Mouse (Mus musculus) embryonic stem cell, embryonic (primary cell): ENCODE measurements around the gene Rps17.

Experiments
- CTCF ChIA-PET, 4 experiments: fragments of 300-600 bp in 2 of 4; fragments of 350-600 bp in 2 of 4; sonication (Branson Sonifier 250); formaldehyde crosslinking; loops; one replicate each; lab custom pipeline; 2022; ENCODE audit warnings: inconsistent platforms in 2 of 4; lab: Charles Lee
- POLR2A ChIA-PET, 4 experiments: fragments of 300-600 bp in 2 of 4; fragments of 350-600 bp in 2 of 4; sonication (Branson Sonifier 250); formaldehyde crosslinking; loops; one replicate each; lab custom pipeline; 2022; ENCODE audit warnings: antibody characterized with exemption in 4 of 4, inconsistent platforms in 1 of 4; lab: Charles Lee

The Rps17 gene

DNA sequence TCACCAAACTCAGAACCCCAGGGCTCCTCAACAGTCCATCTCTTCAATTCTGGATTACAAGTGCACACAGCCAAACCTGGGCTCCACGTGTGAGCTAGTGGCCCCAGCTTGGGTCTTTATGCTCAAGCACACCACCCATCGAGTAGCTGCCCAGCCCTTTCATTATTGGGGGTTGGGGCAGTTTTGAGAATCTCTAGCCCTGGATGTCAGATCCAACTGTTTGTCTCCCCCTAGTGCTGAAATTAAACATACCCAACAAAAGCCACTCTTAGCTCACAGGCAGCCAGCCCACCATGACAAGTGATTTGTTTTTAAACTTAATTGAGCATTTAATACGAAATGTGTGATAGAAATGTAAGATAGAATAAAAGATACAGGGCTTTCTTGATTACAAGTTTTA is 3.5 kb downstream of the Rps17 start:
- CTCF ChIA-PET, result interaction anchor here in 3 of 4 experiments (0.6 to 1.9 kb wide), 11 partner anchors 8 to 595 kb away, joined by 3 to 6 read pairs (median 3); partner anchors contain the start of gene Ap3b2 (in 1 of the 3)
- POLR2A ChIA-PET, result interaction anchor here (0.6 to 10.7 kb wide), 61 partner anchors 9 to 783 kb away, joined by 3 to 190 read pairs (median 4); partner anchors contain the start of genes Pde8a (in 2 of the 4), Ramac (in 2 of the 4), Whamm (in 1 of the 4) and Zscan2 (in 1 of the 4)

DNA sequence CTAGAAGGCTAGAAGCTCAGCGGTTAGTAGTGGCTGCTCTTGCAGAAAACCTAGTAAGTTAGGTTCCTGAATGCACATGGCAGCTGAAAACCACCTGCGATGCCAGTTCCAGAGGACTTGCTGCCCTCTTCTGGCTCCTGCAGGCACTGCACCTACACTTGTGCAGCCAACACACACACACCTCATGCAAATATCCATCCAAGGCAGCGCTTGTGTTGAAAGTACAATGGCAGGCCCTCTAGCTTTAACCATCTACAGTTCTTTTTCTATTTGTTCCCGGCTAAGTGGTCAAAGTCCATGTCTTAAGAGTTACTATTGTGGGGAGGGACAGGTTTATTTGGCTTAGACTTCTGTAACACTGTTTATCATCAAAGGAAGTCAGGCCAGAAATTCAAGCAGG is 5.3 kb downstream of the Rps17 start:
- POLR2A ChIA-PET, result interaction anchor here (0.6 to 10.7 kb wide), 43 partner anchors 8 to 507 kb away, joined by 3 to 190 read pairs (median 4); partner anchors contain the start of genes Pde8a (in 2 of the 4) and Whamm (in 1 of the 4)
- CTCF ChIA-PET, result interaction anchor here (0.6 to 3.6 kb wide), 15 partner anchors 9 to 610 kb away, joined by 3 to 19 read pairs (median 5); no protein-coding TSS in a partner anchor

DNA sequence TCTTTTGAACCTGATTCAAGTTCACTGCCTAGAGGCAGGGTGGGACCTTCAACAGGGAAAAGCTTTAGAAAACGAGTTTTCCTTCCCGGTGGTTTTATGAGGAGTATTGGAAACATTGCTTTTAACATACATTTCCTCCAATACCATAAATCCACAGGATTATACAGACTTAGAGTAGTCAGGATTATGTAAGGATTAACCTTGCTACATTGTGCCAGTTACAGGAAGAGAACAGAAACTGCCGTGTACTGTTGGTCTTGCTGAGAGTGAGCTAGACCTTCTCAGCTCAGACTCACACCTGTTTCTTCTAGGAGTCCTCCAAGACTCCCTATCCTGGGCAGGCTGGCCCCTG is 6.6 kb downstream of the Rps17 start:
- POLR2A ChIA-PET, result interaction anchor here (0.7 to 10.7 kb wide), 36 partner anchors 7 to 450 kb away, joined by 3 to 190 read pairs (median 4); partner anchors contain the start of genes Pde8a (in 2 of the 4), Ap3b2 (in 1 of the 4) and Whamm (in 1 of the 4)
- CTCF ChIA-PET, result interaction anchor here in 3 of 4 experiments (0.8 to 3.6 kb wide), 12 partner anchors 8 to 481 kb away, joined by 3 to 19 read pairs (median 5); partner anchors contain the start of gene Zscan2 (in 1 of the 3)

DNA sequence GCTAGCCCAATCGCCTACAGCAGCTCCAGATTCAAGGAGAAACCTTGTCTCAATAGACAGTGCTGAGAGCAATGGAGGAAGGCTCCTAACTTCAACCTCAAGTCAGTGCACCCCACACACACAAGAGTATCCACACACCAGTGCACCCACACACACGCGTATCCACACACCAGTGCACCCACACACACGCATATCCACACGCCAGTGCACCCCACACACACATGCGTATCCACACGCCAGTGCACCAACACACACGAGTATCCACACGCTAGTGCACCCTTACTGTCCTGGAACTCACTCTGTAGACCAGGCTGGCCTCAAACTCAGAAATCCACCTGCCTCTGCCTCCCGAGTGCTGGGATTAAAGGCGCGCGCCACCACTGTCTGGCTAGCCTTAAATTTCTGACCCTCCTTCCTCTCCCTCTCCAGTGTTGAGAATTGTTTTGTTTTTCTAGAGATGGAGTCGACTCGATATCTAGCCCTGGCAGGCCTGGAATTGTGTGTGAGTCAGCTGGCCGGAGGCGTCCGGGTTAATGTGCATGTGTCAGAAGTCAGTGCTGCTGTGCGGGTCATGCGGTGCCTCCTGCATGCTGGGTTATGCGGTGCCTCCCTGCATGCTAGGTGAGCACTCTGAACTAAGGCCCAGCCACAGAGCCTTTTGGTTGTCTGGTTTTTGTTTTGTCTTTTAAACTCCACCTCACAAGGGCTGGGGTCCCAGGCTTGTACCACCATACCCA is 7.1 kb downstream of the Rps17 start:
- CTCF ChIA-PET, result interaction anchor here in 3 of 4 experiments (1.1 to 3.6 kb wide), 7 partner anchors 171 to 481 kb away, joined by 3 to 19 read pairs (median 5); partner anchors contain the start of gene Zscan2 (in 1 of the 3)

DNA sequence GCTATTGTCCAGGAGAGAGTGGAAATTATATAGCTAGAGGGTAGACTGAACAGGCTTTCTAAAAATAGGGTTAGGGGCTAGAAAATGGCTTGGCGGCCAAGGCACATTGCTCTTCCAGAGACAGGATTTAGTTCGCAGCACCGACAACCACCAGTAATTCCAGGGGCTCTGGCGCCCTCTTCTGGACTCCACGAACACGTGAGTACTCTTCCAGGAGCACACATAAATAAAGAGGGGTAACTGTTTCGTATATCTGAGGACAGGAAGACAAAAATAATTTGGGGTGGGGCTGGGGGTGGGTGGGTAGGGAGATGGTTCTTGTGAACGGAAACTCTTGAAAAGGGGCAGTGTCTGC is 8.6 kb downstream of the Rps17 start:
- POLR2A ChIA-PET, result interaction anchor here (0.6 to 11.6 kb wide), 27 partner anchors 7 to 742 kb away, joined by 3 to 190 read pairs (median 4); partner anchors contain the start of genes Rps17 (in 2 of the 4) and Pde8a (in 1 of the 4)
- CTCF ChIA-PET, result interaction anchor here (0.6 to 4.0 kb wide), 13 partner anchors 9 to 479 kb away, joined by 3 to 44 read pairs (median 4); partner anchors contain the start of gene Rps17 (in 1 of the 4)

More for the DNA sequence above, 7.1 kb downstream of the Rps17 start:
- POLR2A ChIA-PET, result interaction anchor here in 3 of 4 experiments (0.5 to 10.7 kb wide), 27 partner anchors 6 to 448 kb away, joined by 3 to 190 read pairs (median 4); partner anchors contain the start of genes Pde8a (in 2 of the 3) and Ap3b2 (in 1 of the 3)

DNA sequence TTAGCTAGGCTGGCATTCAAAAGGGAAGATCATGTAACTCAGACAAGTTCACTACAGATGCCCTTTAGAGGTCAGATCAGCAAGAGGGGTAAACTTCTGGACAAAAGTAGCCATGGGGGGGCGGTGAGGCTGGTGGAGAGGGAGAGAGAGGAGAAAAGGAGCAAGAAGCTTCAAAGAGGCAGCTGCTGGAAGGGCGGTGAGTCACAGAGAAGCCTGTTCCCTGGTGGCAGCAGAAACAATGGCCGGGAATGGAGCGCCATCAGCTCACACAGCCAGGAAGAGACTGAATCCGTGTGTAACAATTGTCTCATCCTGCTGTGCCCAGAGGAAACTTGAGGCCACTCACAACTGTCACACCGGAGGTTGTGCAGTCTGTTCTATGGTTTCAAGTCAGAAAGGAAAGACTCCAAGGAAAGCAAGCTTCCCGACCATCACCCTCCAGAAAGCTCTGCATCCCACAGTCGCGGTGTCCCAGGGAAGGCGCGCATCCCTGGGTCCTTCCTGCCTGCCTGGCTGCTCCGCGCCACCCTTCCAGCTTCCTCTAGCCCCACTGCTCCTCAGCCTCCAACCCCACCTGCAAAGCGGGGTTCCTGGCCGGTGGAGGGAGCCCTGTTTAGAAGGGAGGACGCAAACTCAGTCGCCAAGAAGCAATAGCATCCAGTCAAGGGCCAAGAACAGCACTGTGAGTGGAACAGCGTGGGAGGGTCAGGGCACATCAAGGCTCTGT is 9.2 kb downstream of the Rps17 start:
- ChIA-PET POLR2A (interaction anchor here (0.6 to 11.6 kb wide), 42 partner anchors 8 to 742 kb away, joined by 3 to 190 read pairs (median 4); partner anchors contain the start of genes Rps17 (in 2 of the 4) and Pde8a (in 1 of the 4)), CTCF (interaction anchor here (0.5 to 4.0 kb wide), 24 partner anchors 9 to 1795 kb away, joined by 3 to 44 read pairs (median 4); partner anchors contain the start of gene Rps17 (in 2 of the 4))

DNA sequence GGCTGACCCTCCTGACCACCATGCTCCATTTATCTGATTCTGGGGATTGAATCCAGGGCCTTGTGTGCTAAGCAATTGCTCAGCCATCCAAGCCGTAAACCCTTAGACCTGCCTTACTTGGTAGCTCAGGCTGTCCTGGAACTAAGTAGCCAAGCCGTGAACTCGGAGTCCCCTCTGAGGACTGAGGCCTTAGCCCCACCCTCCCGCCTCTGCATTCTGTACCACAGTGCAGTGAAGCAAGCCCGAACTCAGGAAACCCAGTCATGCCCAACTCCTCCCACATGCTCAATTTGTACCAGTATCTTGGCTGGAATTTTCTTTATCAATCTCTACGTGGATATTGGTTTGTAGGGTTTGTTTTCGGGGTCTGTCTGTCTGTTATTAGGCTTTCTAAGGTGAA is 13.2 kb downstream of the Rps17 start:
- CTCF ChIA-PET, result interaction anchor here (0.5 to 2.2 kb wide), 7 partner anchors 7 to 643 kb away, joined by 3 to 13 read pairs (median 3); no protein-coding TSS in a partner anchor
- POLR2A ChIA-PET, result interaction anchor here (0.6 to 11.6 kb wide), 14 partner anchors 7 to 164 kb away, joined by 3 to 190 read pairs (median 4); partner anchors contain the start of genes Rps17 (in 2 of the 4) and Pde8a (in 1 of the 4)

DNA sequence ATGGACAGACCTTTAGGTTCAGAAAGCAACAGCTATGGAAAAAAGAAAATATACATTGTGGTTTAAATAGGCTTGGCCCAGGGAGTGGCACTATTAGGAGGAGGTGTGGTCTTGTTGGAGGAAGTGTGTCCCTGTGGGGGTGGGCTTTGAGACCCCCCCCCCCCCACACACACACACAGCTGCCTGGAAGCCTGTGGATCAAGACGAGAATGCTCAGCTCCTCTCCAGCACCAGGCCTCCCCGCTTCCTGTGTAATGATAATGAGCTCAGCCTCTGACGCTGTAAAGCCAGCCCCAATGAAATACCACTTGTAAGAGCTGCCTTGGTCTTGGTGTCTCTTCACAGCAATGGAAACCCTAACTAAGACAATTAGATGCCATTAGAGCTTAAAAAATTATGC is 14.3 kb downstream of the Rps17 start:
- POLR2A ChIA-PET, result interaction anchor here (0.6 to 11.6 kb wide), 37 partner anchors 8 to 648 kb away, joined by 3 to 190 read pairs (median 4); partner anchors contain the start of genes Rps17 (in 3 of the 4) and Pde8a (in 2 of the 4)
- CTCF ChIA-PET, result interaction anchor here in 3 of 4 experiments (0.6 to 2.2 kb wide), 15 partner anchors 8 to 1610 kb away, joined by 3 to 15 read pairs (median 3); no protein-coding TSS in a partner anchor

DNA sequence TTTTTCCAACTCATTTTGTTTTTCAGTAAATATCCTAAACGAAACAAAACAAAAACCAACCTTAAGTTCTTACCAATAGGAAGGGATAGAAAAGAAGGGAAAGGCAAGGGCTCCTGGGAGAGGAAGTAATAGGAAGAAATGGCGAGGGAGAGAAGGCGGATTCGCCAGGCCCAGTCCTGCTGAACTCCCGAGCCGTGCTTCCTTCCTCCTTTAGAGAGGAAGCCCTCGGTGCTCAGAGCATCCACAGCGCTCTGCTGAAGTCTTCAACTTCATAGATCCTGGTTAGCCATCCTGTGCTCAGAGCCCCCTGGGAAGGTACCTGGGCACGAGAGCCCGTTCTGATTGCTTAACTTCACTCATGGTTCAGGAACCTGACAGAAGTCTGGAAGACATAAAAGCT is 17.4 kb downstream of the Rps17 start:
- ChIA-PET CTCF (interaction anchor here in 1 of 4 experiments (1.3 to 2.3 kb wide), 2 partner anchors 145 to 161 kb away, joined by 4 to 10 read pairs; no protein-coding TSS in a partner anchor), POLR2A (interaction anchor here in 3 of 4 experiments (1.1 to 11.6 kb wide), 10 partner anchors 11 to 481 kb away, joined by 3 to 190 read pairs (median 4); partner anchors contain the start of gene Rps17 (in 2 of the 3))

DNA sequence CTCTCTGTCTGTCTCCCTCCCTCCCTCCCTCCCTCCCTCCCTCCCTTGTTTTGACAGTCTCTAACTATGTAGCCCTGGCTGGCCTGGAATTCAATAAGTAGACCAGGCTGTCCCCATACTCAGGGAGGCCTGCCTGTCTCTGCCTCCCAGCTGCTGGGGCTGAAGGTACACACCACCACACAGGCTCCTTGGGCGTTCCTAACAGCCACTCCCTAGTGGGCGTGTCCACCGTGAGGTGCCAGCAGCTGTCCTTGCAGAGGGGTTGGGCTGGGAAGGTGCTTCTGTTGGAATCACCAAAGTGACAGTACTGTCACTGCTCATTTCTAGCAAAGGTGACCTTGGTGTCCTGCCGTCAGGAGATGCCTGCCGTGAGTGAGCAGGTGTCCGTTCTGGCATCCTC is 18.2 kb downstream of the Rps17 start:
- ChIA-PET CTCF (interaction anchor here in 2 of 4 experiments (0.6 to 2.3 kb wide), 6 partner anchors 9 to 688 kb away, joined by 3 to 10 read pairs (median 4); no protein-coding TSS in a partner anchor), POLR2A (interaction anchor here (0.6 to 11.6 kb wide), 23 partner anchors 8 to 480 kb away, joined by 3 to 190 read pairs (median 3); partner anchors contain the start of gene Rps17 (in 2 of the 4))

DNA sequence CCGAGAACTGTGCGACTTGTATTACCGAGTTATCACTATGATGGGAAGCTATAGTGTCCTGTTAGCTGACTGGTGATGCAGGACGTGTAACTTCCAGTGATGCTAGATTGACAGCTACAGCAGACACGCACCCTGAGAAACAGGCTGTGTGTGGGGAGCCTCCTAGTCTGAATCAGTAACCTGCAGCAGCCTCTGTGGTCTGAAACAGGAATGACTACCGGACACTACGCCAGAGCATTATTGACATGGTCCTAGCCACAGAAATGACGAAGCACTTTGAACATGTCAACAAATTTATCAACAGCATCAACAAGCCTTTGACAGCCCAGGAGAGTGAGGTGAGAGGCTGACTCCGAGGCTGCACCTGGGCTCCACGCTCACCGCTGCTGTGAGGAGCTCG is 19.0 kb downstream of the Rps17 start:
- ChIA-PET CTCF (interaction anchor here in 2 of 4 experiments (0.6 to 2.3 kb wide), 5 partner anchors 10 to 687 kb away, joined by 3 to 10 read pairs (median 3); no protein-coding TSS in a partner anchor), POLR2A (interaction anchor here in 3 of 4 experiments (0.6 to 11.6 kb wide), 12 partner anchors 8 to 237 kb away, joined by 3 to 190 read pairs (median 3); partner anchors contain the start of gene Rps17 (in 2 of the 3))

DNA sequence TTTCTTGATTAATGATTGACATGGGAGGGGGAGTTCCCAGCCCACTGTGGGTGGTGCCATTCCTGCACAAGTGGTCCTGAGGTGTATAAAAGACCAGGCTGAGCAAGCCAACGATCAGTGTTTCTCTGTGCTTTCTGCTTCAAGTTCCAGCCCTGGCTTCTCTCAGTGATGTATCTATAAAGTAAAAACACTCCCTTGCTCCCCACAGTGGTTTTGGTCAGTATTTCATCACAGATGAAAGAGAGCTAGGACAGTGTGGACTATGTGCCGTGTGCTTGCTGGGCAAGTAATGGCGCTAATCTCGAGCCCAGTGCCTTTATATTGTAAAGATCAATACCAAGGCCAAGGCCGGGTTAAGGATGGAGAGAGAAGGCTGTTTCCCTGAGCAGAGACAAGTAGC is 23.3 kb downstream of the Rps17 start:
- POLR2A ChIA-PET, result interaction anchor here in 3 of 4 experiments (0.6 to 4.7 kb wide), 9 partner anchors 9 to 229 kb away, joined by 3 to 48 read pairs (median 5); partner anchors contain the start of gene Rps17 (in 1 of the 3)

DNA sequence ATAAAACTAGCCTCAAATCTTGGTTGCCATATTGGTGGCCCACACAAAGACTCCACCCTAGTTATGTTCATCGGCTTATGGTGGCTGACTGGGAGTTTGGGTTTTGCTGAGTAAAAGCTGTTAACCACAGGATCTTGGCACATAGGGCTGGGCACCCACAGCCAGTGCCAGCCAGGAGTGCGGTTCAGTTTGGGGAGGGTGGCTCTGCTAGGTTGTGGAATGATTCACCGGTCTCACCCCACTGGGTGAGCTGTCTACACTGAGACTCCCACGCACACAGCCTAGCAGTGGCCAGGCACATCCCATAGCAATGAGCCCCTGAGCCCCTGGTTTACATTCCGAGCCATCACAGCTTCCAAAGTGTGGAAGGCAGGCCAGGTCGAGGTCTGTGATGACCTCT is 25.3 kb downstream of the Rps17 start:
- ChIA-PET CTCF (no interaction called here), POLR2A (interaction anchor here in 1 of 4 experiments (1.0 to 2.1 kb wide), 3 partner anchors 11 to 26 kb away, joined by 3 to 5 read pairs (median 5); partner anchors contain the start of gene Rps17)

More for the DNA sequence above, 23.3 kb downstream of the Rps17 start:
- CTCF ChIA-PET, result interaction anchor here (0.6 to 1.0 kb wide), 6 partner anchors 9 to 461 kb away, joined by 3 to 13 read pairs (median 4); no protein-coding TSS in a partner anchor

DNA sequence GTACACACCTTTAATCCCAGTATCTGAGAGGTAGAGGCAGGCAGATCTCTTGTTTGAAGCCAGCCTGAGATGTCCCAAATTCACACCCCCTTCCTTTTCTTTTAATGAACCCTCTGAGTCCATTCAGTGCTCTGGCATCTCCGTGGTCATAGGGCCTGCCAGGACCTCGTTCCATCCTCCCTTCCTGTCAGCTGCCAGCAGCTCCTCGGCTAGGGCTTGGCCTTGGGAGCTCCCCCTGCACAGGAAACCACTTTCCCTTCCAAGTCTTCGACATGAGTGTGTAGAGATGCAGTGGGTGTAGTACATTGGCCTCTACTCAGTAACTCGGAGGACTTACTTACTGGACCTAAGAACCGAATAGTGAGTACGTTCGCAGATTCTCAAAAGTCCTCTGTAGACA is 29.5 kb downstream of the Rps17 start:
- ChIA-PET POLR2A (interaction anchor here in 3 of 4 experiments (0.6 to 1.2 kb wide), 3 partner anchors 11 to 100 kb away, joined by 3 to 4 read pairs (median 3); no protein-coding TSS in a partner anchor), CTCF (no interaction called here)

DNA sequence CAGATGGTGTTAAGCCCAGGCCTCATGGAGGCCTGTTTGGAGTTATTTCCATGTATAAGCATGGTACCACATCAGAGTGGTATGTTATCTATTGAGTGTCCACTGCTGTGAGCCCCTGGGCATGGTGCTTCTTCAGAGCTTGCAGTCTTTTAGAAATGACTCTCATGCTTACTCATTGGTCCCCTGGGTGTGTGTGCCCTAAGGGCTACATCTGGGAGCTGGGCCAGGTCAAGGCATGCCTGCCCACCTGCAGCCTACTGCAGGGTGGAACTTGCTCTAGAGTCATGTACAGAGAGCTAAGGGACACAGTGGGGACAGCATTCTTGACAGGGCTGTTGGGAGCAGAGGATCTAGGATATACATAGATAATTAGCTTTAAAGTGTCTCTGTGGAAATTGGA is 33.5 kb downstream of the Rps17 start:
- CTCF ChIA-PET, result no interaction called here
- POLR2A ChIA-PET, result interaction anchor here in 2 of 4 experiments (0.6 to 1.6 kb wide), 4 partner anchors 13 to 189 kb away, joined by 3 to 4 read pairs (median 3); no protein-coding TSS in a partner anchor

DNA sequence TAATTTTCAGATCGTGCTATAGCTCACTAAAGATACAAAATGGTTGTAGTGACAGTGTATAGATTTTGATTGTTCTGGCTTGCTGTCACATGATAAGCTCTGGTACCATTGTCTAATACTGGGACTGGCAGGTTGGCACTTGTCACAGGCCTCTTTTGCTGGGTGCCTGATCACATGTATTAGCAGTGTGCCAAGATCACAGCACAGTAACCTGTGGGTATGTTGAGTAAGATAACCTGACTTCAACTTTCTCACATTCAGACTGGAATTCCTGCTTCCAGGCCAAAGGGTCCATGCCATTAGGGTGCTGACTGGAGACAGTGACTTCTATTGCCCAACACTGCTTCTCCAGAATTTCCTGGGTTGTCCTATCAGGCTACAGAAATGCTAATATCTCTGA is 33.9 kb downstream of the Rps17 start:
- CTCF ChIA-PET, result no interaction called here
- POLR2A ChIA-PET, result interaction anchor here in 2 of 4 experiments (0.7 to 1.6 kb wide), 3 partner anchors 13 to 81 kb away, joined by 3 read pairs; no protein-coding TSS in a partner anchor
